Mouse (Mus musculus): ENCODE measurements around the gene Iffo2.

The Iffo2 gene

DNA sequence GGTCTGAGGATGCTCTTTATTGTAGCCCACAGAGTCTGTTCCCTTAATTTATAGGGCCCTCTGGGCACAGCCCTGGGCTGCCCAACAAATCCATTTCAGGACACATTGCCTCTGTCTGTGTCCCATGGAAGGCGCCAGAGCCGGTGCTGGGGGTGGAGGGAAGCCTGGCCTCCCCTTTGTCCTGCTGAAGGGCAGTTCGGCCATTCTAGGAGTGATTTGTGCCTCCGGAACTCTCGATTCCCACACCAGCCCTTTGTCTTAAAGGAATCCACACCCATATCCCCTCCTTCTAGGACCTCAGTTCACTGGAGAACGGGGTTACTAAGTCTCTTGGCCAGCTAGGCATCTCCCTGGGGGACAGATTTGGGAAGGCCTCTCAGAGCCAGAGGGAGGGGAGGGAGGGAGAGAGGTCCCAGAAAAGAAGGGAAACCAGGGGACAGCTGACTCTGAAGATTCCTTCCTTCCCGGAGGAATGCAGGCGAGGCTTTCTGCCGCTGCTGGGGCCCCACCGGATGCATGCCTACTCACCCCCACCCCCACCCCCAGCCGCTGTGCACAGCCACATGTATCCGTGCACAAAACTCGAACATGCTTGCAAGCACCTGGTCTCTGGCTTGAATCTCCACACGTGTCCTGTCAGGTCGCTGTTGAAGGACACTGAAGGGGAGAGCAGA is 50.5 kb downstream of the Iffo2 start:
- DNase-seq (ENCODE audit: extremely low read depth, insufficient read length, low spot score), result peak; percentile 81

GRCm38 (mm10) chr4:139581427-139582051 is 51.2 kb downstream of the Iffo2 start:
- no peak for DNase-seq (ENCODE audit: extremely low read depth, insufficient read length, low spot score)

DNA sequence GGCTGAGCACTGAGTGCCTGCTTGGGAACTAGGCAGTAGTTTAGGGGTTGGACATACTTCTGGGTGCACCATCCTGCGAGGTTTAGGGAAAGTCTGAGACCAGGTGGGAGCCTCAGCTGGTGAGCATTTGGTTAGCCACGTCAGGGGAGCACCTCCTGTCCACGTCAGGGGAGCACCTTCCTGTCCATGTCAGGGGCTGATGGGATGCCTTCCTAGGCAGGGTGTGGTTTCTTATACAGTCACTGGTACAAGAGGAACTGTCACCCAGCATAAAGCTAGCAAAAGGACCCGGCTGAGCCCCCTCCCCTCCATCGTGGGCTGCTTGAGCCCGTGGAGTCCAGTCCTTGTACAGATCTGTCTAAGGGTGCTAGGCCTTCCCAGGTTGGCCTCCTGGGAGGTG is 52.0 kb downstream of the Iffo2 start:
- no peak for DNase-seq (ENCODE audit: extremely low read depth, insufficient read length, low spot score)

DNA sequence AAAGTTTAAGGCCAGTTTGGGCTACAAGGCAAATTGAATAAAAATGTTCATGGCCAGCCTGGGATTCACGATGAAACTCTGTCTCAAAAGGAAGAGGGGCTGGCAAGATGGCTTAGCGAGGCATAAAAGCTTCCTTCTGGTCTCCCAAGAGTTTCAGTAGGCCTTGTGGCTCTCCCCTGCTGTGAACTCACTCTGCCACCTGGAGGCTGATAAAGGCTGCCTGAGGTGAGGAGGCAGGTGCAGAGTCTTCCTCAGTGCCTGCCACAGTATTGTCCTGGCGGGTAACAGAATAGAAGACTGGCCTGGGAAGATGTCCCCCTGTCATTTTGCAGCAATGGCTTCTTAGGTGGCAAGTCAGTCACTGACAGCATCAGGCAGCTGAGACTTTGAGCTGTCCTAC is 52.6 kb downstream of the Iffo2 start:
- no peak for DNase-seq (ENCODE audit: extremely low read depth, insufficient read length, low spot score)

DNA sequence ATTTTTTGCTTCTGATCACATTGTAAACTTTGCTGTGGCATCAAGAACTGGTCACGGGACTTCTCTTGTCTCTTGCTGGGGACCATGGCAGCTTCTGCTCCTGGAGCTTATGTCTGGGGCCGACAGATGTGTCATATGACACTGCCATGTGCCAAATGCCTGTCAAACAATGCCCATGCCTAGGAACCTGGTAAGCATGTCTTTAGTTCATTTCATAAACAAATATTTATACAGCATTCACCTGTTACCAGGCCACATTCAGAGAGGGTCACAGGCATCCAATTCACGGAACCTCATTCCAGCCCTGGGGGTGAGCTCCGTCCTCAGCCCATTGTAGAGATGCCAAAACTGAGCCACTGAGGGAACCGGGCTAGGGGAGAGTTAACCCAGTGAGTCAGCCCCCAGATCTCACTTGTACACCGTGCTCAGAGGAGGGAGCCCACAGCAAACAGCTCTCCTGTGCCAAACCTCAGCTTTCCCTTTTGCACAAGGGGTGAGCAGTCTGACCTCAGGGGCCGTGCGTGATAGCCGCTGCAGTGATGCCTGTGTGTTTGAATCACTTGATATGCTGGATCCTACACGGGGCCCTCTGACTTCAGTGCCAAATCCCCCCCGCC is 53.4 kb downstream of the Iffo2 start:
- peak; percentile 60 for DNase-seq (ENCODE audit: extremely low read depth, insufficient read length, low spot score)

DNA sequence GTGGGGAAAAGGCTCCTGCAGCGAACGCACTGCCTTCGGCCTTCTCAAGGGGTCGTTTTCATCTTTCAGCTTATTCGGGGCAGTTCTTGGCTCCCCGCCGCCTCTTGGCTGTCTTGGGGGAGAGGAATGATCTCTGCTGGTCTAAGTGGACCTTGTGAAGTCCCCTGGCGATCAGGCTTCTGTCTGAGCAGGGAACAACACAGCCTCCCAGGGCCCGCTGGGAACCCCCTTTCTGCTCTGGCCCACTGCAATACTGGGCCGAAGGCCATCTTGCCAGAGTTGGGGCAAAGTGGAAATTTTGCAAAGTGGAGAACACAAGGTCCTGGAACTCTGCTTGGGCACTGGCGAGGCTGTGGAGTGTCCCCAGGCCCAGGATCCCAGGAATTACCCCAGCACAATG is 54.4 kb downstream of the Iffo2 start:
- no peak for DNase-seq (ENCODE audit: extremely low read depth, insufficient read length, low spot score)

DNA sequence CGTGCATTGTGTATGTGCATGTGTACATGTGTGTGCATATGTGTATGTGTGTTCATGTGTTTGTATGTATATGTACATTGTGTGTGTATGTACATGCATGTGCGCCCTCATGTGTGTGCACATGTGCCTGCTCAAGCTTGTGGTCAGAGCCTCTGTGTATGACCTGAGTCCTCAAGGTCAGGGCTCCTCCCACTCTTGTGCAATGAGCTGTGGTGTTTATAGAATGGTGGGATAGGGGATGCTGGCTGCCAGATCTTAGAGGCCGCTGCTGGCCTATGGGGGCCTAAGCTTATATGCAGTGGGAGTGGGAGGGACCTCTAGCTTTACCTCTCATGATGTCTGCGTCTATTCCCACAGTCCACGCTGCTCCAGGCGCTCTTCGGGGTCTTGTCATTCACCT is 55.4 kb downstream of the Iffo2 start:
- DNase-seq (ENCODE audit: extremely low read depth, insufficient read length, low spot score), result no peak

DNA sequence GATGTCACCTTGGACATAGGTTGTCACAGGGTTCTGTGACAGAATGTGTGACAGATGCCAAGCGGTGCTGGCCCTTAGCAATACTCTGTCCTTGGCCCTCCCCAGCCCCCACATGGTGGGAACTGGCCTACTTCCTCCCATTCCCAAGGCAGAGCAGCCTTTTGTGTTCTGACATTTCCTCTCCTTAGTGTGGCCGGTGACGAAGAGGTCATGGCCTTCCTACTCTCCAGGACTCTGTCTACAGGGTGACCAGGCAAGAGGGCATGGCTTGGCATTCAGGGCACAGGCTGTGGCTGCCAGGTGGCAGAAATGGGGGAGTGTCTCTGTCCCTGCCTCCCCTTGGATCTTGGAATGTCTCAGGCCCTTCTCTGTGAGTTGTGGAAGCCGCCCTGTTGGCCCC is 57.0 kb downstream of the Iffo2 start:
- DNase-seq (ENCODE audit: extremely low read depth, insufficient read length, low spot score), result no peak

DNA sequence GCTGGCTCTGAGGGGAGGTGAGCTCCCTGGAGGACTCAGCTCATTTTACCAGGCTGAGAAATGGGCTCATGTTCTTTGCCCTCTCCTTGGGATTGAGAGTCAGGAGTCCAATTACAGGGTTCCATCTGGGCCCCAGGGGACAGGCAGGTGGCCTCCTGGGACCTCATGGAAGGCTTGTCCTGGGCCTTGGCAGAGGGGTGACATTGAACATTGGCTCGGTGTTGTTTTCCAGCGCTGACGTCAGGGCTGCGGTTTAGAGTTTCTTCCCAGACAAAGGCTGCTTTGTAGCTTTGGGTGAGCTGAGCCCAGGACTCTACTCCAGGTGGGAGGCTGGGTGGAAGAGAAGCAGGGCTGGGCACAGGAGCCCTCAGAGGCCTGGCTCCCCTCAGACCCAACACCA is 57.4 kb downstream of the Iffo2 start:
- no peak for DNase-seq (ENCODE audit: extremely low read depth, insufficient read length, low spot score)

DNA sequence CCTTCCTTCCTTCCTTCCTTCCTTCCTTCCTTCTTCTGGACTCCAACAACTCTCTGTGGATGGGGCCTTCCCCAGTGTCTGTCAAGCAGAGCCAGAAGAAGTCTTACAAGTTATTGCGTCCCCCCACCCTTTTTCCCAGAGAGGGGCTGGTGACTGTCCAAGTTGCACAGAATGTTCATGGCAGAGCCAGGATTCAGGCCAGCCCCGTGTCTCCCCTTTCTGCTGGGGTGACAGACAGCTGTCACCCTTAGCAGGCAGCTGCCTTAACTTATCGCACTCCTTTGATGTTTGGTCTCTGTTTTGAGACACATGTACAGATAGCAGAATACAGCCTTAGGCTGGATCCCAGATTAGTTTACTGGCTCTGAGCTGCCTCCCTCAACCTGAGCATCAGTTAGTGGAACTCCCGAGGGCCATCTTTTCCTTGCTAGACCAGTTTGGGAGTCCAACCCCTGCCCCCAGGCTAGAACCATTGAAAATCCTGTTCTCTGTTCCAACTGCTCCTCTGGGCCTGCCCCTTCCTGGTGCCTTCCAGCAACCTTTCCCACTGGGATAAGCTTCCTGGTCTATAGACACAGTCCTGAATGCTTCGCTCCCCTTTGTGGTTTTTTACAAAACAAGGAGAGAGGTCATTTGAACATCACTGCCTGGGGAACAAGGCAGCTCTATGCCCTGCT is 59.1 kb downstream of the Iffo2 start:
- no peak for DNase-seq (ENCODE audit: extremely low read depth, insufficient read length, low spot score)

GRCm38 (mm10) chr4:139590446-139590845 is 60.1 kb downstream of the Iffo2 start:
- DNase-seq (ENCODE audit: extremely low read depth, insufficient read length, low spot score), result no peak

GRCm38 (mm10) chr4:139592895-139593294 is 62.5 kb downstream of the Iffo2 start:
- DNase-seq (ENCODE audit: extremely low read depth, insufficient read length, low spot score), result no peak

- DNase-seq (ENCODE audit: extremely low read depth, insufficient read length, low spot score), result no peak
Measured at GRCm38 (mm10) chr4:139593383-139593782, 63.0 kb downstream of the Iffo2 start.

GRCm38 (mm10) chr4:139594062-139594461 is 63.7 kb downstream of the Iffo2 start:
- DNase-seq (ENCODE audit: extremely low read depth, insufficient read length, low spot score), result no peak

GRCm38 (mm10) chr4:139596715-139597114 is 66.4 kb downstream of the Iffo2 start:
- no peak for DNase-seq (ENCODE audit: extremely low read depth, insufficient read length, low spot score)

- DNase-seq (ENCODE audit: extremely low read depth, insufficient read length, low spot score), result no peak
Measured at GRCm38 (mm10) chr4:139597286-139598284, 67.2 kb downstream of the Iffo2 start.

DNA sequence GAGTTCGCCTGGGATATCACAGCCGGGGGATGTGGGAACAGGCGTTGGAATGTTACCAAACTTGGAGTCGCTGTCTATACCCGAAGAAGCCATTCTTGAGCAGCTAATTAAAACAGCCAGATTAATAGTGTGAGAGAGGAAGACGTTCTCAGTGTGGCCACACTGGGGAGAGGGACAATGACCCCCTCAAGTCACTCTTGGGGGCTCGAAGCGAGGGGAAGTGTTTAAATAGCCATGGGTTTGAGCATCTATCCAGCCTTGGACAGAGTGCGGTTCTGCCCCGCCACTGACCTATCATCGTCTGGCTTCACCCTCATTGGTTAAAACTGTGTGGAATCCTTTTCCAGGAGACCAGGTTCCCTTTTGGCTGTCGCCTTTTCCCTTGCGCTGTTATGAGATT is 68.0 kb downstream of the Iffo2 start:
- DNase-seq (ENCODE audit: extremely low read depth, insufficient read length, low spot score), result no peak

- peak; percentile 95 for DNase-seq (ENCODE audit: extremely low read depth, insufficient read length, low spot score)
Measured at GRCm38 (mm10) chr4:139598950-139599518, 68.7 kb downstream of the Iffo2 start.

DNA sequence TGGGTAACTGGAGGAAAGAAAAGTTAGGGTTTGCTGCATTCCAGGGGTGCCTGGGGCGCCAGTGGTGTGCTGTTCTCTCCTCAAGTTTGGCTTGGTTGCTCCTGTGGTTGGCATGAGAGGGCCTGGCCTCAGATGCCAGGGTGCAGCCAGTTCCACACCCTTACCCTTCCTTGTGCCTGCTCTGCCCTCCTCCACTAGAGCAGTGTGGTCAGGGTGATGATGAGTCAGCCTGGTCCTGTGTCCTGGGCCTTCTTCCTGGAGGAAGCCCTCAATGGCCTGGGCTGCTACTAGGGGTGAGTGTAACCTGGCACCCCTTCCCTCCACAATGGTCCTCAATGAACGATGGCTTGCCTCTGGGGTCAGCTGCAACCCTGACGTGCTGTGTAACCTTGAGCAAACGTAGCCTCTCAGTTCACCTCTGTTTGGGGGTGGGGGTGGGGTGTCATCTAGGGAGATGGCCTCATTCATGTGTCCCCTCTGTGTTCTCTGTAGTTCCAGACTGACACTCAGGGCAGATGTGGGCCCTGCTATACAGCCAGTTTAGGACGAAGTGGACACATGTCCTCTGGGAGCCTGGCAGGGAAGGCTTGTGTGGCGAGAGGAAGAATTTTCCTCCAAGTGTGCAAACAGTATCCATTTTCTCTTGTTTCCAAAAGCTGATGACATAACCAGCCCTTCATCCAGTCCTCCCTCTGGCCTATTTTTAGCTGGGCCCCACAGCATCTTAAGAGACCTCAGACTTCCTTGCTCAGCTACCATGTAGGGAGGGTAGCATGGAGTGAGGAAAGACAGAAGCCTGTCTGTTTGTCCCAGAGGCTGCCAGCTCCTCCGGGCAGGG is 71.4 kb downstream of the Iffo2 start:
- peak; percentile 83 for DNase-seq (ENCODE audit: extremely low read depth, insufficient read length, low spot score)
